In the genomic region with DNA sequence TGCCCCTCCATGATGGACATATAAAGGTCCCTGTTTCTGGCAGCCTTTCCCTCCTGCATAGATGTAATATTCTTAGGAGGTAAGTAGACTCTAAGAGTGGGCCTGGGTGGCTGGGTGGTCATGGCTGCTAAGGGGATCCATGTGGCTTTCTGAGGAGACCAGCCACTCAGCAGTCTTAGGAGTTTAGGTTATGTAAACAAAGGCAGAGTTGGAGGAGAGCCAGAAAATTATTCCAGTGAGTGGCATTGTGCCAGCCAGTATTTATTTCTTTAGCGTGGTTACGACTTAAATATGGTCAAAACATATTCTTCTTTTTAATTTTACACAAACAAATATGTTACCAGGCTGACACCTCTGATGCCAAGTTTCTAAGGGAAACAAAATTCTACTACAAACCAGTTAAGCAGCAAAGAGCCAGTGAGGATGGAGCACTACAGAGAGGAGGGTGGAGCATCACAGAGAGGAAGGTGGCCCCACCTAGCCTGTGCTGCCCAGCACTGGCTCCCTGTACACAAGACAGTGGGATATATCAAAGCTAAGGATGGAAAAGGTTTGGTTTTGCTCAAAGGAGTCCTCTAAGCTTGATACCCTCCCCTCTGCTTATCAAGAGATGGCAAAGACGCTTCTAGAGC, we compare ENCODE assay signal across 19 mouse cellular contexts.
DNase-seq lines count a peak whose midpoint lies in the region; ATAC-seq and TF ChIP-seq lines count a peak whose summit lies in the region.
"Had no signal": no experiment of that assay in that cellular context is flagged by ENCODE, and none has a peak within 500 bp of the region (broad histone marks: within the 10 kb centered on the region; RNA-seq: fewer than 3 reads in every experiment).

No protein-coding gene starts in this region.

- 0 out of 2 replicates have a peak, but pooled peaks have one; percentile 46 for ATAC-seq in intestine, embryonic 16.5 days
- no peak for ATAC-seq in intestine, embryonic 15.5 days
- peak; percentile 60; the same call in 1 of the 2 replicates for ATAC-seq in embryonic facial prominence, embryonic 14.5 days (ENCODE audit: low read depth)
- no peak for ATAC-seq in stomach, postnatal 0 days (ENCODE audit: low FRiP score, low TSS enrichment)
- ATAC-seq: intestine, postnatal 0 days had no signal

- no peak overlapping the region for H3K9ac ChIP-seq in intestine, embryonic 16.5 days (ENCODE audit: low read depth, low read length)
- H3K9ac ChIP-seq in intestine, embryonic 15.5 days, result no peak overlapping the region
- no peak overlapping the region for H3K9ac ChIP-seq in embryonic facial prominence, embryonic 14.5 days (ENCODE audit: low read depth, low read length)
- no peak overlapping the region for H3K9ac ChIP-seq in stomach, postnatal 0 days (ENCODE audit: low read length)
- H3K9ac ChIP-seq: heart, embryonic 13.5 days; hindbrain, embryonic 15.5 days; kidney, embryonic 15.5 days; limb, embryonic 12.5 days; liver, embryonic 15.5 days had no signal

- no peak overlapping the region for H3K27ac ChIP-seq in intestine, embryonic 16.5 days (ENCODE audit: low read length)
- no peak overlapping the region for H3K27ac ChIP-seq in intestine, embryonic 15.5 days
- H3K27ac ChIP-seq in embryonic facial prominence, embryonic 14.5 days (replicated peaks; ENCODE audit: low read depth, low read length), result no peak overlapping the region
- H3K27ac ChIP-seq in stomach, postnatal 0 days (replicated peaks), result no peak overlapping the region
- H3K27ac ChIP-seq: heart, embryonic 13.5 days; hindbrain, embryonic 15.5 days; kidney, embryonic 15.5 days; liver, embryonic 15.5 days had no signal

- H3K4me3 ChIP-seq in intestine, embryonic 16.5 days (ENCODE audit: low read length), result no peak overlapping the region
- no peak overlapping the region for H3K4me3 ChIP-seq in intestine, embryonic 15.5 days (replicated peaks)
- H3K4me3 ChIP-seq in embryonic facial prominence, embryonic 14.5 days (ENCODE audit: low read depth, low read length), result no peak overlapping the region
- no peak overlapping the region for H3K4me3 ChIP-seq in stomach, postnatal 0 days (ENCODE audit: low read depth, low read length)
- H3K4me3 ChIP-seq: heart, embryonic 13.5 days; hindbrain, embryonic 15.5 days; kidney, embryonic 15.5 days; limb, embryonic 12.5 days; liver, embryonic 15.5 days; megakaryocyte, embryonic 14.5 days had no signal

- no peaks in the 10 kb centered on the region for H3K36me3 ChIP-seq in intestine, embryonic 16.5 days (ENCODE audit: control insufficient read depth, insufficient read depth, low read length)
- H3K36me3 ChIP-seq in intestine, embryonic 15.5 days, result no peaks in the 10 kb centered on the region
- H3K36me3 ChIP-seq in embryonic facial prominence, embryonic 14.5 days (ENCODE audit: control insufficient read depth, insufficient read depth, low read length), result no peaks in the 10 kb centered on the region
- H3K36me3 ChIP-seq in stomach, postnatal 0 days (ENCODE audit: control insufficient read depth, insufficient read depth, low read length), result no peaks in the 10 kb centered on the region
- H3K36me3 ChIP-seq: hindbrain, embryonic 15.5 days; kidney, embryonic 15.5 days; limb, embryonic 12.5 days; liver, embryonic 15.5 days had no signal

- DNase-seq in lung, postnatal 36 days, result peak; percentile 14
- no peak for DNase-seq in lung, postnatal 25 days (ENCODE audit: low spot score)
- peak; percentile 48 for DNase-seq in embryonic facial prominence, embryonic 14.5 days (ENCODE audit: low spot score)
- peak; percentile 24 for DNase-seq in stomach, postnatal 0 days (ENCODE audit: low spot score)
- DNase-seq in right cerebral cortex, adult 18-20 months, result no peak
- DNase-seq: cerebellum, adult 9-10 months; heart, adult 18-20 months; heart, postnatal 36 days; retina, postnatal 1 day; right cerebral cortex, postnatal 4 days had no signal

- H3K9me3 ChIP-seq in intestine, embryonic 16.5 days (ENCODE audit: control insufficient read depth, low read length), result no peaks in the 10 kb centered on the region
- no peaks in the 10 kb centered on the region for H3K9me3 ChIP-seq in intestine, embryonic 15.5 days
- H3K9me3 ChIP-seq in embryonic facial prominence, embryonic 14.5 days (ENCODE audit: control insufficient read depth, low read length), result no peaks in the 10 kb centered on the region
- no peaks in the 10 kb centered on the region for H3K9me3 ChIP-seq in stomach, postnatal 0 days (ENCODE audit: control insufficient read depth, low read length)
- H3K9me3 ChIP-seq: heart, embryonic 13.5 days; hindbrain, embryonic 15.5 days; kidney, embryonic 15.5 days; limb, embryonic 12.5 days; liver, embryonic 15.5 days; megakaryocyte, embryonic 14.5 days had no signal

- TF ChIP-seq EP300 in stomach, postnatal 0 days (optimal IDR thresholded peaks at IDR 0.05), result no peak

- no peak for TF ChIP-seq CTCF in stomach, postnatal 0 days (IDR thresholded peaks at IDR 0.05; ENCODE audit: low read depth)

- H3K4me2 ChIP-seq in intestine, embryonic 16.5 days (ENCODE audit: low read depth, low read length), result no peak overlapping the region
- H3K4me2 ChIP-seq in intestine, embryonic 15.5 days (replicated peaks), result no peak overlapping the region
- no peak overlapping the region for H3K4me2 ChIP-seq in embryonic facial prominence, embryonic 14.5 days (ENCODE audit: low read depth, low read length)
- H3K4me2 ChIP-seq in stomach, postnatal 0 days (replicated peaks; ENCODE audit: low read depth), result no peak overlapping the region
- H3K4me2 ChIP-seq: heart, embryonic 13.5 days; hindbrain, embryonic 15.5 days; kidney, embryonic 15.5 days; limb, embryonic 12.5 days; liver, embryonic 15.5 days had no signal

- H3K4me1 ChIP-seq in intestine, embryonic 16.5 days (ENCODE audit: control insufficient read depth, insufficient read depth, low read length), result peaks cover 4% of the 10 kb centered on the region; the same call in 1 of the 2 replicates
- H3K4me1 ChIP-seq in intestine, embryonic 15.5 days (replicated peaks), result 0 out of 2 replicates have a peak, but pooled peaks cover 6% of the 10 kb centered on the region
- peaks cover 27% of the 10 kb centered on the region for H3K4me1 ChIP-seq in embryonic facial prominence, embryonic 14.5 days (ENCODE audit: control insufficient read depth, insufficient read depth, low read length)
- no peaks in the 10 kb centered on the region for H3K4me1 ChIP-seq in stomach, postnatal 0 days (replicated peaks; ENCODE audit: control insufficient read depth, insufficient read depth)
- H3K4me1 ChIP-seq: heart, embryonic 13.5 days; hindbrain, embryonic 15.5 days; kidney, embryonic 15.5 days; liver, embryonic 15.5 days had no signal

- no peaks in the 10 kb centered on the region for H3K27me3 ChIP-seq in intestine, embryonic 16.5 days (replicated peaks; ENCODE audit: control insufficient read depth, insufficient read depth, low read length)
- H3K27me3 ChIP-seq in intestine, embryonic 15.5 days (replicated peaks), result no peaks in the 10 kb centered on the region
- no peaks in the 10 kb centered on the region for H3K27me3 ChIP-seq in embryonic facial prominence, embryonic 14.5 days (replicated peaks; ENCODE audit: control insufficient read depth, insufficient read depth, low read length)
- no peaks in the 10 kb centered on the region for H3K27me3 ChIP-seq in stomach, postnatal 0 days (ENCODE audit: control insufficient read depth, insufficient read depth, low read length)
- H3K27me3 ChIP-seq: heart, embryonic 13.5 days; hindbrain, embryonic 15.5 days; kidney, embryonic 15.5 days; limb, embryonic 12.5 days; liver, embryonic 15.5 days; megakaryocyte, embryonic 14.5 days had no signal

- WGBS in intestine, embryonic 16.5 days, result 53% methylated on average over 3 of the region's 3 CpGs
- WGBS in intestine, embryonic 15.5 days, result 44% methylated on average over 3 of the region's 3 CpGs
- WGBS in embryonic facial prominence, embryonic 14.5 days, result 41% methylated on average over 3 of the region's 3 CpGs
- 32% methylated on average over 3 of the region's 3 CpGs for WGBS in stomach, postnatal 0 days

Comparison
In these comparisons a context has a peak if more than half of its experiments do, and no peak if none do; other contexts are left out.
1. ATAC-seq: peak in intestine, embryonic 16.5 days (single experiment) and embryonic facial prominence, embryonic 14.5 days (single experiment); none in intestine, embryonic 15.5 days (single experiment) and stomach, postnatal 0 days (single experiment).
2. DNase-seq: peak in lung, postnatal 36 days (single experiment), embryonic facial prominence, embryonic 14.5 days (single experiment) and stomach, postnatal 0 days (single experiment); none in lung, postnatal 25 days (single experiment) and right cerebral cortex, adult 18-20 months (single experiment).